7 mouse cellular contexts compared by ENCODE assay signal in the genomic region with DNA sequence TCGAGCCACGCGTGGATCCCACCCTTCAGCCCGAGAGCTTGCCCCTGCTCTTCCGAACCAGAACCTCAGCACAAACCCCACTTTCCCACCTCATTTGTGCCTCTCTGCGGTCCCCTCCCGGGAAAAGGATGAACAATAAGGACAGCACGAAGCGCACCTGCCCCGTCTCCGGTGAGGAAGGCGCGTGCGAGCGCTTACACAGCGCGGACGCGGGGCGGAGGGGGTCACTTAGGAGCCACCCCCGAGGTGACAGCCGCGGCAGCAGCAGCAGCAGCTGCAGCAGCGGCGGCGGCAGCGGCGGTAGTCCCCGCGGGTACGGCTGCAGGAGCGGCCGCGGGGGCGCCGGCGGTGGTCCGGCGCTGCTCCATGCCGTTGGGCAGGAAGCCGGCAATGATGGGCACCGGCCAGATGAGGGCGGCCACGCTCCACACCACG. TPM values are rescaled to one million over a fixed set of nuclear protein-coding genes. Genes with fewer than 3 reads are reported as not detected.
DNase-seq lines count a peak whose midpoint lies in the region; ATAC-seq and TF ChIP-seq lines count a peak whose summit lies in the region.

No protein-coding gene starts in this region.

- no peak overlapping the region for H3K27ac ChIP-seq in ES-E14 (ENCODE audit: insufficient read depth, low read depth, low read length, poor library complexity, severe bottlenecking)
- H3K27ac ChIP-seq in heart, embryonic 15.5 days = no peak overlapping the region

- no peaks in the 10 kb centered on the region for H3K4me1 ChIP-seq in ES-E14 (ENCODE audit: control insufficient read depth in 2 of 2, insufficient read depth in 2 of 2, low read length in 2 of 2, poor library complexity in 1 of 2)
- peaks cover 16% of the 10 kb centered on the region for H3K4me1 ChIP-seq in heart, embryonic 15.5 days (replicated peaks)
- peaks cover 67% of the 10 kb centered on the region for H3K4me1 ChIP-seq in megakaryocyte, embryonic 14.5 days

- no peaks in the 10 kb centered on the region for H3K9me3 ChIP-seq in ES-E14 (ENCODE audit: control insufficient read depth, insufficient read depth, low read depth, low read length)
- H3K9me3 ChIP-seq in heart, embryonic 15.5 days (replicated peaks) = no peaks in the 10 kb centered on the region
- H3K9me3 ChIP-seq in megakaryocyte, embryonic 14.5 days = no peaks in the 10 kb centered on the region

- H3K27me3 ChIP-seq in heart, embryonic 15.5 days = peaks cover 26% of the 10 kb centered on the region
- peaks cover 27% of the 10 kb centered on the region for H3K27me3 ChIP-seq in megakaryocyte, embryonic 14.5 days (replicated peaks)

- H3K36me3 ChIP-seq in ES-E14 (ENCODE audit: control insufficient read depth, insufficient read depth, low read length, poor library complexity, severe bottlenecking) = no peaks in the 10 kb centered on the region
- no peaks in the 10 kb centered on the region for H3K36me3 ChIP-seq in heart, embryonic 15.5 days
- H3K36me3 ChIP-seq in megakaryocyte, embryonic 14.5 days (replicated peaks; ENCODE audit: low read length) = peaks cover 11% of the 10 kb centered on the region

- H3K4me2 ChIP-seq in heart, embryonic 15.5 days = peak overlapping the region; percentile 98

- peak overlapping the region; percentile 79 for H3K9ac ChIP-seq in ES-E14 (ENCODE audit: insufficient read depth, low read depth, low read length, poor library complexity, severe bottlenecking)
- peak overlapping the region; percentile 63 for H3K9ac ChIP-seq in heart, embryonic 15.5 days

- H3K4me3 ChIP-seq in ES-E14 (ENCODE audit: insufficient read depth in 1 of 2, low read depth in 1 of 2, low read length in 2 of 2, poor library complexity in 1 of 2, severe bottlenecking in 1 of 2) = peak overlapping the region; percentile 75 to 94
- H3K4me3 ChIP-seq in heart, embryonic 15.5 days = peak overlapping the region; percentile 79
- H3K4me3 ChIP-seq in megakaryocyte, embryonic 14.5 days (replicated peaks) = peak overlapping the region; percentile 99

- DNase-seq in CD4-positive, CD25-positive, alpha-beta regulatory T cell, adult 2 months (ENCODE audit: low read depth, low spot score) = peak; percentile 78
- DNase-seq in ES-E14 (ENCODE audit: low read depth, low spot score) = no peak
- DNase-seq in cerebellum, postnatal 4 days (ENCODE audit: low spot score in 2 of 2) = peak; percentile 85 to 89
- peak; percentile 90 for DNase-seq in kidney, postnatal 10 days
- DNase-seq in spleen, adult 18-20 months = peak; percentile 27 to 45

- in situ Hi-C loops in ES-E14 (cut with MboI; ENCODE audit: low sequenced_read_pairs in 2 of 2, unreplicated experiment in 2 of 2) = loop anchor here (10.0 kb wide), 2 partner anchors 95 to 265 kb away; partner anchors contain the start of gene Sacm1l (in 1 of the 2)

- WGBS in heart, embryonic 15.5 days = 1% methylated on average over 45 of the region's 45 CpGs

- ATAC-seq in heart, embryonic 15.5 days (replicated peaks; ENCODE audit: insufficient number of reproducible peaks, insufficient read depth, low FRiP score, low read depth) = peak; percentile 80; the same call in 1 of the 2 replicates

TF ChIP-seq in ES-E14, 5 proteins besides CTCF, POLR2A, EP300 and RAD21:
- TF ChIP-seq ZC3H11A (IDR thresholded peaks at IDR 0.05; ENCODE audit: borderline replicate concordance, low read depth, low read length) = no peak
- TF ChIP-seq ZNF384 (IDR thresholded peaks at IDR 0.05; ENCODE audit: low read depth, low read length) = no peak
- TF ChIP-seq MAFK (IDR thresholded peaks at IDR 0.05; ENCODE audit: insufficient read depth, low read depth, low read length) = no peak
- TF ChIP-seq CHD2 (IDR thresholded peaks at IDR 0.05; ENCODE audit: low read depth, low read length) = no peak
TF ChIP-seq in ES-E14: peak in this region for 0.

RNA-seq across cellular contexts. Expression of gene Tmem158, which starts 1.1 kb away (rescaled TPM):
- 4.8 and 9.5 TPM in 2 replicates for total RNA-seq in ES-E14 (2012; rRNA removed)
- 10.4 and 17.6 TPM in 2 replicates for polyA plus RNA-seq in heart, embryonic 15.5 days (2015; fragmentation: Nextera tagmentation; extraction: Ambion mirVana)
- polyA plus RNA-seq in megakaryocyte, embryonic 14.5 days (2012; ENCODE audit: insufficient read depth, low replicate concordance) = 337 and 1,592 TPM in 2 replicates

RNA-seq across cellular contexts. Expression of gene Cdcp1, which starts 43.6 kb away (rescaled TPM):
- total RNA-seq in ES-E14 (2012; rRNA removed) = 3.3 and 6.4 TPM in 2 replicates
- polyA plus RNA-seq in heart, embryonic 15.5 days (2015; fragmentation: Nextera tagmentation; extraction: Ambion mirVana) = 0.39 and 2.4 TPM in 2 replicates
- 0.91 TPM in 1 of 2 replicates, not detected in the other for polyA plus RNA-seq in megakaryocyte, embryonic 14.5 days (2012; ENCODE audit: insufficient read depth, low replicate concordance)

Comparison
In these comparisons a context has a peak if more than half of its experiments do, and no peak if none do; other contexts are left out.
1. RNA of gene Tmem158, which starts 1.1 kb away (polyA plus RNA-seq): 337 to 1,592 TPM in megakaryocyte, embryonic 14.5 days; 10.4 to 17.6 TPM in heart, embryonic 15.5 days; every median in the first group is over 10 times any median in the second.
2. Peak in every context shown above with its lines, with median percentiles within 50 percentile points of each other: H3K4me3 ChIP-seq.